Mouse (Mus musculus) kidney, embryonic 16.5 days (tissue): Measurements from ENCODE around the gene Ggcx. TPM values are rescaled to one million over a fixed set of nuclear protein-coding genes. Genes with fewer than 3 reads are reported as not detected.

Experiments
- ATAC-seq: fragments of 200-750 bp; cut with Nextera tagmentation; 2 replicates; pipeline ENCODE4 v1.8.0; 2017; ENCODE audit warnings: moderate TSS enrichment; ENCODE audit not compliant: low FRiP score, low TSS enrichment
- H3K27ac ChIP-seq: fragments of 300-500 bp; sonication (generic); 2 replicates; pipeline ENCODE4 v1.5.1; 2014; ENCODE audit warnings: low read length
- H3K27me3 ChIP-seq: fragments of 300-500 bp; sonication (generic); 2 replicates; pipeline ENCODE4 v1.6.1; 2014; ENCODE audit warnings: low read length, control low read depth, mixed read lengths; ENCODE audit not compliant: insufficient read depth
- H3K36me3 ChIP-seq: fragments of 300-500 bp; sonication (generic); 2 replicates; pipeline ENCODE4 v1.6.1; 2014; ENCODE audit warnings: low read length, control low read depth, mixed read lengths; ENCODE audit not compliant: insufficient read depth
- H3K4me1 ChIP-seq: fragments of 300-500 bp; sonication (generic); 2 replicates; pipeline ENCODE4 v1.6.1; 2014; ENCODE audit warnings: low read length, control low read depth, mixed read lengths; ENCODE audit not compliant: insufficient read depth
- H3K4me2 ChIP-seq: fragments of 300-500 bp; sonication (generic); replicated peaks from 2 replicates; pipeline ENCODE4 v1.6.1; 2014; ENCODE audit warnings: low read depth, low read length
- H3K4me3 ChIP-seq: fragments of 300-500 bp; sonication (generic); 2 replicates; pipeline ENCODE4 v1.5.1; 2014; ENCODE audit warnings: mild to moderate bottlenecking, low read length
- H3K9ac ChIP-seq: fragments of 300-500 bp; sonication (generic); replicated peaks from 2 replicates; pipeline ENCODE4 v1.6.1; 2014; ENCODE audit warnings: low read length
- H3K9me3 ChIP-seq: fragments of 300-500 bp; sonication (generic); 2 replicates; pipeline ENCODE4 v1.6.1; 2016; ENCODE audit warnings: low read length, control low read depth
- WGBS: fragments of 180-500 bp; shearing (Covaris S2); extraction: QIAGEN DNeasy Blood & Tissue Kit; methylation state at CpG from one replicate; pipeline ENCODE4 v1.1.7; 2014; 5-methylcytosine and 5-hydroxymethylcytosine counted together
- polyA plus RNA-seq: library from polyadenylated mRNA; unstranded; fragments of >200 nt; fragmentation: Nextera tagmentation; extraction: Ambion mirVana; gene quantifications from 2 replicates; pipeline ENCODE4 v1.2.1, GENCODE M21; 2015

Ggcx gene
- polyA plus RNA-seq, 1 experiment from 2014 or later, result 31.4 TPM

- WGBS, result 96% methylated on average over 2 of the region's 2 CpGs
- ATAC-seq, result no peak
- H3K9ac ChIP-seq, result no peak overlapping the region
- peaks cover 32% of the 10 kb centered on the region for H3K4me1 ChIP-seq
- peaks cover 15% of the 10 kb centered on the region for H3K36me3 ChIP-seq
- H3K27ac ChIP-seq, result no peak overlapping the region
- H3K4me2 ChIP-seq, result no peak overlapping the region
- no peak overlapping the region for H3K4me3 ChIP-seq
- H3K9me3 ChIP-seq, result no peaks in the 10 kb centered on the region
- no peaks in the 10 kb centered on the region for H3K27me3 ChIP-seq
Measured at GRCm38 (mm10) chr6:72386561-72386960, 27.5 kb upstream of the Ggcx start.

- 65% methylated on average over 3 of the region's 3 CpGs for WGBS
Measured at GRCm38 (mm10) chr6:72387816-72388215, 26.3 kb upstream of the Ggcx start.

GRCm38 (mm10) chr6:72388266-72388665 is 25.8 kb upstream of the Ggcx start:
- Histone ChIP-seq H3K4me2 (peak overlapping the region; percentile 77; the same call in 1 of the 2 replicates), H3K9me3 (no peaks in the 10 kb centered on the region), H3K4me3 (peak overlapping the region; percentile 70; the same call in 1 of the 2 replicates), H3K27me3 (no peaks in the 10 kb centered on the region), H3K27ac (no peak overlapping the region), H3K9ac (0 out of 2 replicates have a peak overlapping the region, but pooled peaks have one; percentile 85), H3K4me1 (peaks cover 36% of the 10 kb centered on the region), H3K36me3 (peaks cover 15% of the 10 kb centered on the region)
- WGBS, result 57% methylated on average over 10 of the region's 10 CpGs
- no peak for ATAC-seq

More at GRCm38 (mm10) chr6:72387816-72388215, 26.3 kb upstream of the Ggcx start:
- no peak overlapping the region for H3K9ac ChIP-seq
- H3K27ac ChIP-seq, result no peak overlapping the region
- peaks cover 36% of the 10 kb centered on the region for H3K4me1 ChIP-seq
- H3K9me3 ChIP-seq, result no peaks in the 10 kb centered on the region
- no peak overlapping the region for H3K4me2 ChIP-seq
- no peak overlapping the region for H3K4me3 ChIP-seq
- no peaks in the 10 kb centered on the region for H3K27me3 ChIP-seq
- ATAC-seq, result no peak
- peaks cover 15% of the 10 kb centered on the region for H3K36me3 ChIP-seq

- H3K9ac ChIP-seq, result peak overlapping the region; percentile 85
- ATAC-seq, result no peak
- H3K4me2 ChIP-seq, result peak overlapping the region; percentile 77
- H3K36me3 ChIP-seq, result peaks cover 15% of the 10 kb centered on the region
- H3K9me3 ChIP-seq, result no peaks in the 10 kb centered on the region
- H3K27ac ChIP-seq, result peak overlapping the region; percentile 97; the same call in 1 of the 2 replicates
- WGBS, result 83% methylated on average over 6 of the region's 6 CpGs
- no peaks in the 10 kb centered on the region for H3K27me3 ChIP-seq
- H3K4me1 ChIP-seq, result peaks cover 36% of the 10 kb centered on the region
- H3K4me3 ChIP-seq, result peak overlapping the region; percentile 70
Measured at GRCm38 (mm10) chr6:72388791-72389329, 25.2 kb upstream of the Ggcx start.

GRCm38 (mm10) chr6:72389471-72389940 is 24.6 kb upstream of the Ggcx start:
- WGBS, result 11% methylated on average over 13 of the region's 13 CpGs
- peak; percentile 20 for ATAC-seq
- Histone ChIP-seq H3K27ac (peak overlapping the region; percentile 97), H3K36me3 (peaks cover 12% of the 10 kb centered on the region), H3K4me3 (peak overlapping the region; percentile 70), H3K4me2 (peak overlapping the region; percentile 77), H3K27me3 (no peaks in the 10 kb centered on the region), H3K9me3 (no peaks in the 10 kb centered on the region), H3K4me1 (peaks cover 36% of the 10 kb centered on the region), H3K9ac (peak overlapping the region; percentile 85)

- peak; percentile 72 for ATAC-seq
- peaks cover 36% of the 10 kb centered on the region for H3K4me1 ChIP-seq
- peak within 1 kb of the TSS; percentile 97 for H3K27ac ChIP-seq
- peak within 1 kb of the TSS; percentile 77 for H3K4me2 ChIP-seq
- H3K9me3 ChIP-seq, result no peaks in the 10 kb centered on the region
- H3K9ac ChIP-seq, result peak within 1 kb of the TSS; percentile 85
- peaks cover 6% of the 10 kb centered on the region for H3K36me3 ChIP-seq
- under 1% methylated on average over 33 of the region's 33 CpGs for WGBS
- peak within 1 kb of the TSS; percentile 70 for H3K4me3 ChIP-seq
- H3K27me3 ChIP-seq, result no peaks in the 10 kb centered on the region
Measured at GRCm38 (mm10) chr6:72389941-72390771, 24.0 kb upstream of the Ggcx start, which contains the start of gene Vamp8. Gene Vamp8, minus strand, starts transcription at chr6:72390703.

GRCm38 (mm10) chr6:72390795-72391521 is 23.1 kb upstream of the Ggcx start:
- Histone ChIP-seq H3K36me3 (no peaks in the 10 kb centered on the region), H3K27ac (peak overlapping the region; percentile 97), H3K27me3 (no peaks in the 10 kb centered on the region), H3K9me3 (no peaks in the 10 kb centered on the region), H3K4me3 (peak overlapping the region; percentile 70), H3K9ac (peak overlapping the region; percentile 85), H3K4me1 (peaks cover 36% of the 10 kb centered on the region), H3K4me2 (peak overlapping the region; percentile 77)
- 16% methylated on average over 12 of the region's 12 CpGs for WGBS
- peak; percentile 86 for ATAC-seq

GRCm38 (mm10) chr6:72392341-72392740 is 21.8 kb upstream of the Ggcx start:
- H3K27me3 ChIP-seq, result no peaks in the 10 kb centered on the region
- no peak for ATAC-seq
- H3K27ac ChIP-seq, result peak overlapping the region; percentile 60; the same call in 1 of the 2 replicates
- no peak overlapping the region for H3K9ac ChIP-seq
- no peaks in the 10 kb centered on the region for H3K36me3 ChIP-seq
- no peak overlapping the region for H3K4me3 ChIP-seq
- no peak overlapping the region for H3K4me2 ChIP-seq
- H3K9me3 ChIP-seq, result no peaks in the 10 kb centered on the region
- H3K4me1 ChIP-seq, result peaks cover 36% of the 10 kb centered on the region
- 90% methylated on average over 5 of the region's 5 CpGs for WGBS

- Histone ChIP-seq H3K36me3 (no peaks in the 10 kb centered on the region), H3K9ac (no peak overlapping the region), H3K27me3 (no peaks in the 10 kb centered on the region), H3K27ac (no peak overlapping the region), H3K4me2 (no peak overlapping the region), H3K4me3 (no peak overlapping the region), H3K4me1 (0 out of 2 replicates have a peak, but pooled peaks cover 4% of the 10 kb centered on the region), H3K9me3 (no peaks in the 10 kb centered on the region)
- WGBS, result 74% methylated on average over 10 of the region's 10 CpGs
- ATAC-seq, result no peak
Measured at GRCm38 (mm10) chr6:72396837-72397251, 17.3 kb upstream of the Ggcx start.
